Comparison of ENCODE assay signal across 25 mouse cellular contexts in genomic region chr5:30483533-30483932, GRCm38 (mm10). TPM values are rescaled to one million over a fixed set of nuclear protein-coding genes. Genes with fewer than 3 reads are reported as not detected.
A peak's percentile ranks its signal among the peaks of the same experiment; 100 is the strongest.
DNase-seq lines count a peak whose midpoint lies in the region; ATAC-seq lines count a peak whose summit lies in the region.
"Had no signal": no experiment of that assay in that cellular context is flagged by ENCODE, and none has a peak within 500 bp of the region (broad histone marks: within the 10 kb centered on the region; RNA-seq: fewer than 3 reads in every experiment).

No protein-coding gene starts in this region.

- no peak overlapping the region for H3K4me3 ChIP-seq in heart, embryonic 12.5 days
- H3K4me3 ChIP-seq: heart, embryonic 15.5 days; hindbrain, embryonic 10.5 days; limb, embryonic 15.5 days; midbrain, embryonic 13.5 days; neural tube, embryonic 13.5 days had no signal

- DNase-seq in adrenal gland, postnatal 25 days, result peak; percentile 12
- no peak for DNase-seq in adrenal gland, adult 18-20 months (ENCODE audit: low spot score in 2 of 2)
- peak; percentile 28 for DNase-seq in heart, adult 8-10 months (ENCODE audit: low spot score)
- peak; percentile 40 for DNase-seq in Muller cell, postnatal 12 days (ENCODE audit: inconsistent ontology term)
- peak; percentile 34 to 44 for DNase-seq in cerebellum, postnatal 10 days
- DNase-seq in lung, postnatal 25 days (ENCODE audit: low spot score), result no peak
- DNase-seq: gastrocnemius, postnatal 36 days; kidney, postnatal 25 days; liver, postnatal 0 days; lung, postnatal 10 days; thymus, postnatal 36 days had no signal

- 71% methylated on average over 8 of the region's 8 CpGs for WGBS in heart, embryonic 12.5 days

- ATAC-seq in heart, embryonic 12.5 days (ENCODE audit: insufficient number of reproducible peaks, low FRiP score), result no peak
- ATAC-seq: forebrain, embryonic 16.5 days; hindbrain, postnatal 0 days; intestine, postnatal 0 days; liver, postnatal 0 days; midbrain, embryonic 13.5 days had no signal

- no peaks in the 10 kb centered on the region for H3K4me1 ChIP-seq in heart, embryonic 12.5 days (replicated peaks)
- H3K4me1 ChIP-seq: limb, embryonic 15.5 days; midbrain, embryonic 13.5 days; neural tube, embryonic 13.5 days had no signal

- H3K27ac ChIP-seq in heart, embryonic 12.5 days (ENCODE audit: poor library complexity, severe bottlenecking), result no peak overlapping the region
- H3K27ac ChIP-seq: heart, embryonic 15.5 days; hindbrain, embryonic 10.5 days; hindbrain, postnatal 0 days; limb, embryonic 15.5 days; midbrain, embryonic 13.5 days; neural tube, embryonic 13.5 days had no signal

- no peaks in the 10 kb centered on the region for H3K27me3 ChIP-seq in heart, embryonic 12.5 days (replicated peaks)
- H3K27me3 ChIP-seq: heart, embryonic 15.5 days; limb, embryonic 15.5 days; midbrain, embryonic 13.5 days; neural tube, embryonic 13.5 days had no signal

- H3K4me2 ChIP-seq in heart, embryonic 12.5 days, result no peak overlapping the region
- H3K4me2 ChIP-seq: heart, embryonic 15.5 days; limb, embryonic 15.5 days; midbrain, embryonic 13.5 days; neural tube, embryonic 13.5 days had no signal

- H3K9me3 ChIP-seq in heart, embryonic 12.5 days (replicated peaks), result 0 out of 2 replicates have a peak, but pooled peaks cover 3% of the 10 kb centered on the region
- H3K9me3 ChIP-seq: G1E; heart, embryonic 15.5 days; hindbrain, embryonic 10.5 days; limb, embryonic 15.5 days; neural tube, embryonic 13.5 days had no signal

- no peak overlapping the region for H3K9ac ChIP-seq in heart, embryonic 12.5 days
- H3K9ac ChIP-seq: heart, embryonic 15.5 days; limb, embryonic 15.5 days; liver, postnatal 0 days; midbrain, embryonic 13.5 days; neural tube, embryonic 13.5 days had no signal

- H3K36me3 ChIP-seq in heart, embryonic 12.5 days, result no peaks in the 10 kb centered on the region
- H3K36me3 ChIP-seq: G1E; heart, embryonic 15.5 days; hindbrain, embryonic 10.5 days; limb, embryonic 15.5 days; midbrain, embryonic 13.5 days; neural tube, embryonic 13.5 days had no signal

RNA-seq across cellular contexts. Expression of gene 1700001C02Rik, which starts 17.7 kb away (rescaled TPM):
- total RNA-seq in adrenal gland, postnatal 25 days (2021), result not detected in 2 replicates
- not detected for total RNA-seq in adrenal gland, adult 18-20 months (2021)
- not detected for total RNA-seq in heart, adult 8-10 months (2022)
- polyA plus RNA-seq in heart, embryonic 12.5 days (2016; fragmentation: Nextera tagmentation; extraction: Ambion mirVana), result not detected in 2 replicates
- total RNA-seq: G1E; gastrocnemius, postnatal 36 days; hindbrain, postnatal 0 days; left cerebral cortex, adult 18-20 months; left cerebral cortex, postnatal 36 days; megakaryocyte, adult 5-6 weeks had no signal
- polyA plus RNA-seq: G1E; heart, embryonic 15.5 days; intestine, postnatal 0 days; limb, embryonic 15.5 days; liver, postnatal 0 days; neural tube, embryonic 13.5 days; stomach, embryonic 14.5 days had no signal

RNA-seq across cellular contexts. Expression of gene Otof, which starts 21.8 kb away (rescaled TPM):
- total RNA-seq in adrenal gland, postnatal 25 days (2021), result 0.09 TPM in 1 of 2 replicates, not detected in the other
- under 1 TPM; 0.03 to 0.16 TPM for total RNA-seq in adrenal gland, adult 18-20 months (2021)
- under 1 TPM in 1 of 4 experiments, not detected in 3; 0.03 TPM for total RNA-seq in heart, adult 8-10 months (2022)
- polyA plus RNA-seq in heart, embryonic 12.5 days (2016; fragmentation: Nextera tagmentation; extraction: Ambion mirVana), result 0.14 and 0.15 TPM in 2 replicates
- polyA plus RNA-seq: G1E; liver, postnatal 0 days had no signal

Comparison
In these comparisons a context has a peak if more than half of its experiments do, and no peak if none do; other contexts are left out.
1. DNase-seq: peak in adrenal gland, postnatal 25 days (single experiment), heart, adult 8-10 months (single experiment), Muller cell, postnatal 12 days (single experiment) and cerebellum, postnatal 10 days (2 of 2); none in adrenal gland, adult 18-20 months (0 of 2) and lung, postnatal 25 days (single experiment).